ENCODE assay signal across 15 mouse cellular contexts in genomic region chr9:65168952-65169351, GRCm38 (mm10). TPM values are rescaled to one million over a fixed set of nuclear protein-coding genes. Genes with fewer than 3 reads are reported as not detected.
DNase-seq lines count a peak whose midpoint lies in the region; ATAC-seq lines count a peak whose summit lies in the region.
"Had no signal": no experiment of that assay in that cellular context is flagged by ENCODE, and none has a peak within 500 bp of the region (broad histone marks: within the 10 kb centered on the region; RNA-seq: fewer than 3 reads in every experiment).

No protein-coding gene starts in this region.

- no peaks in the 10 kb centered on the region for H3K27me3 ChIP-seq in forebrain, embryonic 11.5 days (ENCODE audit: control insufficient read depth, insufficient read depth, low read length)
- no peaks in the 10 kb centered on the region for H3K27me3 ChIP-seq in forebrain, embryonic 16.5 days (replicated peaks; ENCODE audit: control insufficient read depth, insufficient read depth, low read length)
- no peaks in the 10 kb centered on the region for H3K27me3 ChIP-seq in neural tube, embryonic 11.5 days (ENCODE audit: control insufficient read depth, insufficient read depth, low read length)
- H3K27me3 ChIP-seq in midbrain, embryonic 12.5 days: no peaks in the 10 kb centered on the region

- H3K4me3 ChIP-seq in forebrain, embryonic 11.5 days (ENCODE audit: low read depth, low read length): no peak overlapping the region
- no peak overlapping the region for H3K4me3 ChIP-seq in forebrain, embryonic 16.5 days (replicated peaks; ENCODE audit: low read length)
- H3K4me3 ChIP-seq in neural tube, embryonic 11.5 days (ENCODE audit: low read depth, low read length): 0 out of 2 replicates have a peak overlapping the region, but pooled peaks have one; percentile 2
- H3K4me3 ChIP-seq in midbrain, embryonic 12.5 days: no peak overlapping the region
- H3K4me3 ChIP-seq: left cerebral cortex, adult 2 months had no signal

- no peak overlapping the region for H3K4me2 ChIP-seq in forebrain, embryonic 11.5 days (ENCODE audit: low read depth, low read length, severe bottlenecking)
- no peak overlapping the region for H3K4me2 ChIP-seq in forebrain, embryonic 16.5 days (ENCODE audit: low read length)
- 0 out of 2 replicates have a peak overlapping the region, but pooled peaks have one; percentile 12 for H3K4me2 ChIP-seq in neural tube, embryonic 11.5 days (ENCODE audit: low read depth)
- no peak overlapping the region for H3K4me2 ChIP-seq in midbrain, embryonic 12.5 days (replicated peaks)

- no peak for ATAC-seq in forebrain, embryonic 11.5 days (replicated peaks; ENCODE audit: low FRiP score)
- no peak for ATAC-seq in forebrain, embryonic 16.5 days
- peak; percentile 45 for ATAC-seq in neural tube, embryonic 11.5 days (ENCODE audit: insufficient read depth, low FRiP score, low TSS enrichment)
- ATAC-seq in midbrain, embryonic 12.5 days (ENCODE audit: low FRiP score, low read depth): no peak
- ATAC-seq: Patski had no signal

- DNase-seq in forebrain, embryonic 11.5 days (ENCODE audit: low spot score): no peak
- no peak for DNase-seq in neural tube, embryonic 11.5 days (ENCODE audit: low spot score)
- DNase-seq in neural tube, embryonic 10.5 days (ENCODE audit: extremely low spot score, low spot score): no peak
- DNase-seq in T-cell, adult 2 months (ENCODE audit: low spot score): no peak
- DNase-seq in gastrocnemius, adult 8-10 months (ENCODE audit: low spot score in 2 of 2): no peak
- DNase-seq in frontal cortex, postnatal 14 days (ENCODE audit: low spot score in 2 of 2): no peak
- DNase-seq: cerebellum, postnatal 10 days; kidney, adult 2 months; lung, postnatal 36 days; right cerebral cortex, postnatal 25 days; thymus, postnatal 4 days had no signal

- H3K9ac ChIP-seq in forebrain, embryonic 11.5 days (ENCODE audit: low read length): peak overlapping the region; percentile 13; the same call in 1 of the 2 replicates
- no peak overlapping the region for H3K9ac ChIP-seq in forebrain, embryonic 16.5 days (replicated peaks; ENCODE audit: low read depth, low read length)
- no peak overlapping the region for H3K9ac ChIP-seq in neural tube, embryonic 11.5 days (ENCODE audit: low read length)
- no peak overlapping the region for H3K9ac ChIP-seq in midbrain, embryonic 12.5 days (replicated peaks)

- H3K27ac ChIP-seq in forebrain, embryonic 11.5 days (ENCODE audit: low read depth, low read length): peak overlapping the region; percentile 42
- no peak overlapping the region for H3K27ac ChIP-seq in forebrain, embryonic 16.5 days (ENCODE audit: low read length)
- H3K27ac ChIP-seq in neural tube, embryonic 11.5 days (ENCODE audit: low read depth, low read length): peak overlapping the region; percentile 69
- peak overlapping the region; percentile 71 for H3K27ac ChIP-seq in midbrain, embryonic 12.5 days (replicated peaks)
- H3K27ac ChIP-seq: left cerebral cortex, adult 2 months had no signal

- H3K4me1 ChIP-seq in forebrain, embryonic 11.5 days (replicated peaks; ENCODE audit: control insufficient read depth, insufficient read depth, low read length): peaks cover 28% of the 10 kb centered on the region
- H3K4me1 ChIP-seq in forebrain, embryonic 16.5 days (replicated peaks; ENCODE audit: control insufficient read depth, insufficient read depth, low read length): peaks cover 4% of the 10 kb centered on the region; the same call in 1 of the 2 replicates
- H3K4me1 ChIP-seq in neural tube, embryonic 11.5 days (ENCODE audit: control insufficient read depth, insufficient read depth, low read length): peaks cover 41% of the 10 kb centered on the region
- H3K4me1 ChIP-seq in midbrain, embryonic 12.5 days: peaks cover 45% of the 10 kb centered on the region

- H3K9me3 ChIP-seq in forebrain, embryonic 11.5 days (ENCODE audit: control insufficient read depth, low read length): no peaks in the 10 kb centered on the region
- no peaks in the 10 kb centered on the region for H3K9me3 ChIP-seq in forebrain, embryonic 16.5 days (ENCODE audit: control insufficient read depth, low read length)
- H3K9me3 ChIP-seq in neural tube, embryonic 11.5 days (ENCODE audit: control insufficient read depth, low read length): no peaks in the 10 kb centered on the region
- H3K9me3 ChIP-seq in midbrain, embryonic 12.5 days: no peaks in the 10 kb centered on the region

- 41% methylated on average over 4 of the region's 4 CpGs for WGBS in forebrain, embryonic 11.5 days
- 45% methylated on average over 4 of the region's 4 CpGs for WGBS in forebrain, embryonic 16.5 days
- WGBS in neural tube, embryonic 11.5 days: 9% methylated on average over 4 of the region's 4 CpGs
- 37% methylated on average over 4 of the region's 4 CpGs for WGBS in midbrain, embryonic 12.5 days

- H3K36me3 ChIP-seq in forebrain, embryonic 11.5 days (ENCODE audit: control insufficient read depth, insufficient read depth, low read length): no peaks in the 10 kb centered on the region; the same call in 1 of the 2 replicates
- H3K36me3 ChIP-seq in forebrain, embryonic 16.5 days (ENCODE audit: control insufficient read depth, insufficient read depth): no peaks in the 10 kb centered on the region
- H3K36me3 ChIP-seq in neural tube, embryonic 11.5 days (ENCODE audit: control insufficient read depth, insufficient read depth, low read length): no peaks in the 10 kb centered on the region
- H3K36me3 ChIP-seq in midbrain, embryonic 12.5 days: peaks cover 31% of the 10 kb centered on the region

RNA-seq across cellular contexts. Expression of gene Parp16, which starts 26.2 kb away (rescaled TPM):
- polyA plus RNA-seq in forebrain, embryonic 11.5 days (2014; fragmentation: Nextera tagmentation; extraction: Ambion mirVana): 5.4 and 6.6 TPM in 2 replicates
- polyA plus RNA-seq in forebrain, embryonic 16.5 days (2015; fragmentation: Nextera tagmentation; extraction: Ambion mirVana): 5.4 and 6.6 TPM in 2 replicates
- polyA plus RNA-seq in neural tube, embryonic 11.5 days (2014; fragmentation: Nextera tagmentation; extraction: Ambion mirVana): 4.9 and 6.1 TPM in 2 replicates
- polyA plus RNA-seq in midbrain, embryonic 12.5 days (2016; fragmentation: Nextera tagmentation; extraction: Ambion mirVana): 5.6 and 6.5 TPM in 2 replicates
- total RNA-seq in gastrocnemius, adult 8-10 months (2022): 1 to 10 TPM; 3.3 to 5.2 (median 4.1) TPM

RNA-seq across cellular contexts. Expression of gene Igdcc3, which starts 28.0 kb away (rescaled TPM):
- 81.2 and 83.8 TPM in 2 replicates for polyA plus RNA-seq in forebrain, embryonic 11.5 days (2014; fragmentation: Nextera tagmentation; extraction: Ambion mirVana)
- polyA plus RNA-seq in forebrain, embryonic 16.5 days (2015; fragmentation: Nextera tagmentation; extraction: Ambion mirVana): 8.3 and 8.5 TPM in 2 replicates
- 60.7 and 71.9 TPM in 2 replicates for polyA plus RNA-seq in neural tube, embryonic 11.5 days (2014; fragmentation: Nextera tagmentation; extraction: Ambion mirVana)
- 62.1 and 74.7 TPM in 2 replicates for polyA plus RNA-seq in midbrain, embryonic 12.5 days (2016; fragmentation: Nextera tagmentation; extraction: Ambion mirVana)
- under 1 TPM; 0.10 to 0.17 (median 0.12) TPM for total RNA-seq in gastrocnemius, adult 8-10 months (2022)
- polyA plus RNA-seq: Patski had no signal
